Mouse (Mus musculus): ENCODE measurements around the gene Tyw1. TPM values are rescaled to one million over a fixed set of nuclear protein-coding genes. Genes with fewer than 3 reads are reported as not detected.
"Not testable (repeated sequence)": the region's sequence is repeated elsewhere in the genome, so short reads cannot be mapped to it uniquely, and the experiment has no call there.

Gene Tyw1
- polyA plus RNA-seq, 1 experiment from 2014 or later = 21.0 TPM

- Histone ChIP-seq H3K27ac (replicated peaks) (no peak overlapping the region), H3K27me3 (replicated peaks) (no peaks in the 10 kb centered on the region), H3K4me1 (no peaks in the 10 kb centered on the region), H3K4me2 (no peak overlapping the region), H3K4me3 (replicated peaks) (no peak overlapping the region), H3K36me3 (peaks cover 93% of the 10 kb centered on the region), H3K9me3 (replicated peaks) (no peaks in the 10 kb centered on the region), H3K9ac (replicated peaks) (no peak overlapping the region)
- no peak for ATAC-seq (ENCODE audit: low FRiP score)
- 97% methylated on average over 8 of the region's 8 CpGs for WGBS
Measured at GRCm38 (mm10) chr5:130236302-130236701, 19.1 kb upstream of the Tyw1 start.

GRCm38 (mm10) chr5:130239236-130239635 lies 16.2 kb upstream of the Tyw1 start:
- no peak for ATAC-seq (ENCODE audit: low FRiP score)
- Histone ChIP-seq H3K9ac (replicated peaks) (no peak overlapping the region), H3K36me3 (peaks cover 82% of the 10 kb centered on the region), H3K9me3 (replicated peaks) (no peaks in the 10 kb centered on the region), H3K4me1 (no peaks in the 10 kb centered on the region), H3K27me3 (replicated peaks) (no peaks in the 10 kb centered on the region), H3K4me3 (replicated peaks) (no peak overlapping the region), H3K4me2 (no peak overlapping the region), H3K27ac (replicated peaks) (no peak overlapping the region)
- WGBS = 91% methylated on average over 7 of the region's 7 CpGs

- Histone ChIP-seq H3K4me3 (replicated peaks) (no peak overlapping the region), H3K27me3 (replicated peaks) (no peaks in the 10 kb centered on the region), H3K36me3 (peaks cover 82% of the 10 kb centered on the region), H3K27ac (replicated peaks) (no peak overlapping the region), H3K4me2 (no peak overlapping the region), H3K9ac (replicated peaks) (no peak overlapping the region), H3K4me1 (no peaks in the 10 kb centered on the region), H3K9me3 (replicated peaks) (no peaks in the 10 kb centered on the region)
- no peak for ATAC-seq (ENCODE audit: low FRiP score)
- 94% methylated on average over 2 of the region's 2 CpGs for WGBS
Measured at GRCm38 (mm10) chr5:130239856-130240255, 15.6 kb upstream of the Tyw1 start.

- H3K36me3 ChIP-seq = peaks cover 82% of the 10 kb centered on the region
- H3K4me1 ChIP-seq = no peaks in the 10 kb centered on the region
- no peaks in the 10 kb centered on the region for H3K9me3 ChIP-seq (replicated peaks)
- ATAC-seq (ENCODE audit: low FRiP score) = no peak
- no peak overlapping the region for H3K9ac ChIP-seq (replicated peaks)
- no peak overlapping the region for H3K4me3 ChIP-seq (replicated peaks)
- no peaks in the 10 kb centered on the region for H3K27me3 ChIP-seq (replicated peaks)
- H3K27ac ChIP-seq (replicated peaks) = no peak overlapping the region
- 90% methylated on average over 12 of the region's 12 CpGs for WGBS
- H3K4me2 ChIP-seq = no peak overlapping the region
Measured at GRCm38 (mm10) chr5:130241426-130241825, 14.0 kb upstream of the Tyw1 start.

- no peaks in the 10 kb centered on the region for H3K27me3 ChIP-seq (replicated peaks)
- 87% methylated on average over 5 of the region's 5 CpGs for WGBS
- peaks cover 87% of the 10 kb centered on the region for H3K36me3 ChIP-seq
- H3K27ac ChIP-seq (replicated peaks) = no peak overlapping the region
- H3K4me3 ChIP-seq (replicated peaks) = no peak overlapping the region
- no peaks in the 10 kb centered on the region for H3K4me1 ChIP-seq
- H3K4me2 ChIP-seq = no peak overlapping the region
- no peak for ATAC-seq (ENCODE audit: low FRiP score)
- no peaks in the 10 kb centered on the region for H3K9me3 ChIP-seq (replicated peaks)
- H3K9ac ChIP-seq (replicated peaks) = no peak overlapping the region
Measured at GRCm38 (mm10) chr5:130247823-130248222, 7.6 kb upstream of the Tyw1 start.

- peak overlapping the region; percentile 82 for H3K9ac ChIP-seq (replicated peaks)
- 15% methylated on average over 19 of the region's 19 CpGs for WGBS
- ATAC-seq (ENCODE audit: low FRiP score) = no peak
Measured at GRCm38 (mm10) chr5:130254164-130255016, 1.0 kb upstream of the Tyw1 start.

GRCm38 (mm10) chr5:130255799-130256525 lies 543 bp downstream of the Tyw1 start:
- not testable (repeated sequence) for H3K27ac ChIP-seq (replicated peaks); H3K9me3 ChIP-seq (replicated peaks); H3K27me3 ChIP-seq (replicated peaks)
- H3K4me2 ChIP-seq = peak overlapping the region; percentile 86
- peak; percentile 6; the same call in 1 of the 2 replicates for ATAC-seq (ENCODE audit: low FRiP score)
- 0 out of 2 replicates have a peak overlapping the region, but pooled peaks have one; percentile 18 for H3K9ac ChIP-seq (replicated peaks)
- peak overlapping the region; percentile 76 for H3K4me3 ChIP-seq (replicated peaks)
- 32% methylated on average over 20 of the region's 20 CpGs for WGBS
- H3K36me3 ChIP-seq = peaks cover 23% of the 10 kb centered on the region
- peaks cover 33% of the 10 kb centered on the region for H3K4me1 ChIP-seq

More at GRCm38 (mm10) chr5:130254164-130255016, 1.0 kb upstream of the Tyw1 start:
- Histone ChIP-seq H3K27ac (replicated peaks) (peak overlapping the region; percentile 86), H3K4me3 (replicated peaks) (peak overlapping the region; percentile 76), H3K4me2 (peak overlapping the region; percentile 86), H3K27me3 (replicated peaks) (no peaks in the 10 kb centered on the region), H3K36me3 (peaks cover 36% of the 10 kb centered on the region), H3K9me3 (replicated peaks) (no peaks in the 10 kb centered on the region), H3K4me1 (peaks cover 33% of the 10 kb centered on the region)

- Histone ChIP-seq H3K4me1 (peaks cover 33% of the 10 kb centered on the region), H3K9me3 (replicated peaks) (no peaks in the 10 kb centered on the region), H3K4me3 (replicated peaks) (peak overlapping the region; percentile 71), H3K36me3 (peaks cover 15% of the 10 kb centered on the region), H3K27me3 (replicated peaks) (no peaks in the 10 kb centered on the region), H3K27ac (replicated peaks) (peak overlapping the region; percentile 86), H3K9ac (replicated peaks) (peak overlapping the region; percentile 88), H3K4me2 (peak overlapping the region; percentile 86)
- WGBS = 0% methylated on average over 25 of the region's 25 CpGs
- ATAC-seq (ENCODE audit: low FRiP score) = peak; percentile 96
Measured at GRCm38 (mm10) chr5:130256678-130257271, 1.4 kb downstream of the Tyw1 start.

GRCm38 (mm10) chr5:130257303-130257702 lies 1.9 kb downstream of the Tyw1 start:
- ATAC-seq (ENCODE audit: low FRiP score) = 0 out of 2 replicates have a peak, but pooled peaks have one; percentile 32
- H3K9me3 ChIP-seq (replicated peaks) = no peaks in the 10 kb centered on the region
- H3K27me3 ChIP-seq (replicated peaks) = no peaks in the 10 kb centered on the region
- peak overlapping the region; percentile 88 for H3K9ac ChIP-seq (replicated peaks)
- peaks cover 33% of the 10 kb centered on the region for H3K4me1 ChIP-seq
- 9% methylated on average over 8 of the region's 8 CpGs for WGBS
- H3K4me2 ChIP-seq = peak overlapping the region; percentile 86
- peak overlapping the region; percentile 71 for H3K4me3 ChIP-seq (replicated peaks)
- H3K27ac ChIP-seq (replicated peaks) = peak overlapping the region; percentile 86
- H3K36me3 ChIP-seq = peaks cover 10% of the 10 kb centered on the region

- Histone ChIP-seq H3K4me1 (no peaks in the 10 kb centered on the region), H3K9me3 (replicated peaks) (no peaks in the 10 kb centered on the region), H3K27me3 (replicated peaks) (no peaks in the 10 kb centered on the region), H3K4me2 (no peak overlapping the region), H3K27ac (replicated peaks) (no peak overlapping the region), H3K4me3 (replicated peaks) (no peak overlapping the region), H3K36me3 (peaks cover 29% of the 10 kb centered on the region), H3K9ac (replicated peaks) (no peak overlapping the region)
- 78% methylated on average over 11 of the region's 11 CpGs for WGBS
- ATAC-seq (ENCODE audit: low FRiP score) = no peak
Measured at GRCm38 (mm10) chr5:130263454-130263853, 8.0 kb downstream of the Tyw1 start.

- Histone ChIP-seq H3K4me3 (replicated peaks) (no peak overlapping the region), H3K36me3 (peaks cover 36% of the 10 kb centered on the region), H3K9ac (replicated peaks) (no peak overlapping the region), H3K4me2 (no peak overlapping the region), H3K27me3 (replicated peaks) (no peaks in the 10 kb centered on the region), H3K4me1 (no peaks in the 10 kb centered on the region), H3K27ac (replicated peaks) (no peak overlapping the region), H3K9me3 (replicated peaks) (no peaks in the 10 kb centered on the region)
- 97% methylated on average over 6 of the region's 6 CpGs for WGBS
- no peak for ATAC-seq (ENCODE audit: low FRiP score)
Measured at GRCm38 (mm10) chr5:130264433-130265005, 9.1 kb downstream of the Tyw1 start.

All from neural tube, embryonic 15.5 days (tissue).